Mouse (Mus musculus): ENCODE measurements around the gene Arg1.

GRCm38 (mm10) chr10:24950223-24950622 lies 22.9 kb upstream of the Arg1 start:
- no peak for TF ChIP-seq POLR2A (IDR thresholded peaks at IDR 0.05; ENCODE audit: insufficient read length, low read depth)
- TF ChIP-seq SRF (IDR thresholded peaks at IDR 0.05; ENCODE audit: control insufficient read depth, insufficient read length, low read depth): no peak
- TF ChIP-seq POLR2AphosphoS2 (IDR thresholded peaks at IDR 0.05; ENCODE audit: insufficient read length, low read depth): no peak
- TF ChIP-seq MYOD1 (IDR thresholded peaks at IDR 0.05; ENCODE audit: control insufficient read depth in 1 of 3, insufficient read length in 2 of 3, low read depth in 2 of 3): no peak
- no peak for TF ChIP-seq E2F4 (IDR thresholded peaks at IDR 0.05; ENCODE audit: insufficient read depth)
- TF ChIP-seq MAX (IDR thresholded peaks at IDR 0.05; ENCODE audit: low read depth): no peak
- no peak for TF ChIP-seq CEBPB (IDR thresholded peaks at IDR 0.05; ENCODE audit: insufficient read depth, poor library complexity, severe bottlenecking)
- no peak for TF ChIP-seq USF1 (IDR thresholded peaks at IDR 0.05; ENCODE audit: low read depth)
- TF ChIP-seq TCF12 (IDR thresholded peaks at IDR 0.05; ENCODE audit: insufficient read depth, poor library complexity, severe bottlenecking): no peak
